Mouse (Mus musculus): ENCODE data around the gene Slc34a2. TPM values are rescaled to one million over a fixed set of nuclear protein-coding genes. Genes with fewer than 3 reads are reported as not detected.

Slc34a2 gene
- total RNA-seq, 2 experiments from 2014 or later, result not detected

DNA sequence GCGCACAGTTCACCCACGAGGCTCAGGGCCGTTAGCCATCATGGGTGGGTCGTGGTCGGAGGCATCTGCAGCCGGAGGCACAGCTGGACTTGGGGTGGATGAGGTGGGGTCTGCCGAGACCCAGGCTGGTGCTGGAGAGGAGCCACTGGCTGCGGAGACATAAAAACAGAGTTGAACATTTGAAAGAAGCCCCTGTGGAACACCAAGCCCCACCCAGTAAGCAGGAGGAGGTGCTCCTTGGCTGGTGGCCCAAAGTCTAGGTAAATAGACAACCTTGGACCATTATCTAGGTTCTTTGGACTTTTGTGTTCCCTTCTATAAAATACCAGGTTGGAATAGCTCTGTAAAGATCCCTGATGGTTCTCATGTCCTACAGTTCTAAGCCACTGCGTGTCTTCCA lies 70.1 kb downstream of the Slc34a2 start:
- no peak for DNase-seq (ENCODE audit: extremely low spot score in 1 of 2, low spot score in 1 of 2)

DNA sequence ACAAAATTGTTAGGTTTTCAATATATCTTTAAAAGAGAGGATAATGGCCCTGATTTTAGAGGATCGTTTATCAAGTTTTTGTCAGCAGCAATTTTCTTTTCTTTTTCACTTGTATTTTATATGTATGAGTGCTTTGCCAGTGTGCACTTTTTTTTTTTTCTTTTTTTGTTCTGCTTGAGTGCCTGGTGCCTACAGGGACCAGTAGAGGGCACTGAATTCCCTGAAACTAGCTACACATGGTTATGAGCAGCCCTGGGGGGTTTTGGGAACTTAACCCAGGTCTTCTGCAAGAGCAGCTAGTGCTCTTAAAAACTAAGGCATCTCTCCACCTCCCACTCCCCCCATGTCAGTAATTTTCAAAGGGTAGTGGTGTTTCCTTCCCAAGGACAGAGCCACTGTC lies 70.8 kb downstream of the Slc34a2 start:
- DNase-seq (ENCODE audit: extremely low spot score in 1 of 2, low spot score in 1 of 2), result no peak

DNA sequence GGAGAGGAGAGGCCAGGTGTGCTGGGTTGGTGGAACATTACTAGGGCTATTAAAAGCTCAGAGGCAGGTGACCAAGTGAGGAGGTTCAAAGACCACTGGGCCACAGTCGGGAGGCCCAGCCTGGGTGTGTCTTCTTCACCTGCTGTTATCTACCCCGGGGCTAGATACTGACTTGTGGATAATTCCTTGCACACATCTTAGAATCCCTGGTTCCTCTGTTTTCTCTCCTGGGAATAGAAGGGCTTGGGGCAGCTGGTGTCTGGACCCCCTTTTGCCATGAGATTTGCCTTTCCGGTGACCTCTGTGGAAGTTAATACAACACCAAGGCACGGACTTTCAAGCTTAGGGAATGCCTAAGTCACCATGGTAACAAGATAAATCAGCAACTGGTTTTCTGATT lies 72.3 kb downstream of the Slc34a2 start:
- DNase-seq (ENCODE audit: extremely low spot score in 1 of 2, low spot score in 1 of 2), result no peak

DNA sequence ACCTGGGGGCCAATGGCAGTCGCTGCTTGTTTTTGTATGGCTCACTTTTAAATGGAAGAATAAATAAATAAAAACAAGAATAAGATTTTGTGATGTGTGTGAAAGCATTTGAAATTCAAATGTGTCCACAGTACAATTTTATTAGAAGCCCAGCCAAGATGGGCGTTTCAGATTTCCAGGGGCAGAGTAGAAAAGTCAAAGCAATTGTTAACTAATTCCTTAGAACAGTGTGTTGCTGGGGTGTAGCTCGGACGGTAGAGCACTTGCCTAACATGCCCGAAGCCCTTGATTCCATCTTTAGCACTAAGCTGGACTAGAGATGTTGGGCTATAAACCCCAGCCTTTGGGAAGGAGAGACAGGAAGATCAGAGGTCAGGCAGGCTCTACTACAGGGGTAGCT lies 73.2 kb downstream of the Slc34a2 start:
- no peak for DNase-seq (ENCODE audit: extremely low spot score in 1 of 2, low spot score in 1 of 2)

DNA sequence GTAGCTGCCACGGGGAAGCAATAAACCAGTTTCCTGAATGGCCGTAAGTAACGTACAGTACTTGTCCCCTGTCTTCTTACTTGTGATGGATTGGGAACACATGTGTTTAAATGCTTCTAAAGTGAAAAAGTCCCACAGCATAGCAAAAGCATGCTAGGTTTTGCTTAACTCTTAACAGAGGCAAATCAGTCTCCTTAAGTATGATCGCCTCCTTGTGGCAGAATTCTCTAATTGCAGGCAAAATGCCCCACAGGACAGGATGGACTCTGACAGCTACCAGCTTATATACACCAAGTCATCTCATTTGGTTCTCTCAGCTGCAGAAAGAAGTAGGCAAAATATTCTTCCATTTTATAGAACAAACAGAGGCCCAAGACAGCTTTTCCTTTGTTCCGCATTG lies 75.1 kb downstream of the Slc34a2 start:
- no peak for DNase-seq (ENCODE audit: extremely low spot score in 1 of 2, low spot score in 1 of 2)

DNA sequence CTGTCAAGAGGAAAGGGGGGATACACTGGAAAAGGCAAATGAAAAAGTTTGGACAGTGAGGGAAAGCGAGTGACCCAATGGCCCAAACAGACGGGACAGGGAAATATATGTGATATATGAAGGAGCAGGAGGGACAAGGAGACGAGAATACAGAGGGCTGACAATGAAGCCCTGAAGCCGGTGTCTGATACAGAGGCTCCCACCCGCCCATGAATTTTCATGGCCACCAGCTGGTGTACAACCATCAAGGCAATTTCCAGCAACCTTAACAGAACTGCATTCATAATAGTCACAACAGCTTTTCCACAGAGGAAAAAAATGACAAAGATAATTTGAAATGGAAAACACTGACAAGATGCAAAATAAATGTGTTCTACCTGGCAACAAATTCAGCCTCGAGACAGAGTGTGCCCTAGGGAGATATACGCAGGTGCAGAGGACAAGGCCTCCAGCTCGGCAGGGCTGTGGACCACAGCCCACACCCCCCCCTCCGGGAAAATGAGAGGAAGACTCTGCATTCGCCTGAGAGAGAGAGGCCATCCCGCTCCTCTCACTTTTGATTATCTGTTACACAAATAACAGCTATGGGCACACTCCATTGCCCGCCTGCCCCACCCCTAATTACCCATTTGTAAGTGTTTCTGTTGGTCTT lies 76.9 kb downstream of the Slc34a2 start:
- no peak for DNase-seq (ENCODE audit: extremely low spot score in 1 of 2, low spot score in 1 of 2)

DNA sequence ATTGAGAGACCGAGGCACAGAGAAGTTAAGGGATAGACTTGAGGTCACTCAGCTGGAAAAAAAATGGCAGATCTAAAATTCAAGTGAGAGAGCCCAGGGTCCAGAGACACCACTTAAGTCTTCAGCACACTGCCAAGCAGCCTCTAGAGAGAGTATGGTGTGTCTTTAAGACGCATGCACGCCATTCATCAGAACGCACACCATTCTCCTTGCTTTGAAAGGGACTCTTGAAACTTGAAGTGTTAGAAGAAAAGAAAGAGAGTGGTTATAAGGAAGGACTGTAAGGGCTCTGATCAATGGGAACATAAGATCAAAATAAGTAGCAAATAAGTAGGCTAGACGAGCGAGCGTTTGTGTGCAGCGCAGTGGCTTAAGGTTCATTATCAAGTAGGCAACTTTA lies 80.3 kb downstream of the Slc34a2 start:
- DNase-seq (ENCODE audit: extremely low spot score in 1 of 2, low spot score in 1 of 2), result no peak

DNA sequence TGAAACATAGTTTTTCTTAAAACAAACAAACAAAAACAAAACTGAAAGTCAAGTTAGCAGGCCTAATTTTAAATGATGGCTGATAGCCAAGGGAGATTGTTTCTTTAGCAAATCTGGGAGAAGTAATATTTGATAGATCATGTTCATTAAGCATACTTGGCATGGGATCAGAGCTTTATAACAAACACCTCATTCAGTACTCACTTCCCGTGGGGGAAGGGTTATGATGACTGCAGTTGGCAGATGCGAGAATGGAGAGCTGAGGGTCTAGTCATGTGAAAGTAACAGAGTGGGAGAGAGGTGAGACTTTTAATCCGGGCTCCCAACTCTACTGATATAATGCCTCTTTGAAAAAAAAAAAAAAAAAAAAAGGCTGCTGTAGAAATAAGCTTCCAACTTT lies 81.8 kb downstream of the Slc34a2 start:
- no peak for DNase-seq (ENCODE audit: extremely low spot score in 1 of 2, low spot score in 1 of 2)

Other genes starting within 250 kb of the Slc34a2 start
- 10 to 100 TPM; 66.5 to 78.4 TPM for gene Anapc4, start 204.1 kb upstream of the Slc34a2 start, total RNA-seq (2021)
- gene Sel1l3, start 175.8 kb downstream of the Slc34a2 start, total RNA-seq (2021), result 10 to 100 TPM; 38.9 to 42.1 TPM
- gene Smim20, start 229.0 kb downstream of the Slc34a2 start, total RNA-seq (2021), result 10 to 100 TPM; 38.3 to 41.5 TPM

All from layer of hippocampus, postnatal 25 days (tissue).